Mouse (Mus musculus): ENCODE measurements around the gene D17H6S53E. TPM values are rescaled to one million over a fixed set of nuclear protein-coding genes. Genes with fewer than 3 reads are reported as not detected.

Gene D17H6S53E
- polyA plus RNA-seq, 1 experiment from 2014 or later, result 14.4 TPM

- WGBS, result 84% methylated on average over 7 of the region's 7 CpGs
- no peak for TF ChIP-seq EP300 (optimal IDR thresholded peaks at IDR 0.05)
- TF ChIP-seq CTCF (IDR thresholded peaks at IDR 0.05; ENCODE audit: low read depth), result no peak
- no peaks in the 10 kb centered on the region for H3K9me3 ChIP-seq (ENCODE audit: control insufficient read depth, low read length)
- DNase-seq (ENCODE audit: low spot score) (no peak), ATAC-seq (ENCODE audit: low FRiP score, low TSS enrichment) (no peak)
- no peaks in the 10 kb centered on the region for H3K27me3 ChIP-seq (ENCODE audit: control insufficient read depth, insufficient read depth, low read length)
- no peaks in the 10 kb centered on the region for H3K36me3 ChIP-seq (ENCODE audit: control insufficient read depth, insufficient read depth, low read length)
- H3K4me2 ChIP-seq (replicated peaks; ENCODE audit: low read depth), result no peak overlapping the region
- peaks cover 5% of the 10 kb centered on the region for H3K4me1 ChIP-seq (replicated peaks; ENCODE audit: control insufficient read depth, insufficient read depth)
- no peak overlapping the region for H3K9ac ChIP-seq (ENCODE audit: low read length)
- no peak overlapping the region for H3K27ac ChIP-seq (replicated peaks)
- H3K4me3 ChIP-seq (ENCODE audit: low read depth, low read length), result no peak overlapping the region
Measured at GRCm38 (mm10) chr17:35167794-35168193, 41.6 kb downstream of the D17H6S53E start.

DNA sequence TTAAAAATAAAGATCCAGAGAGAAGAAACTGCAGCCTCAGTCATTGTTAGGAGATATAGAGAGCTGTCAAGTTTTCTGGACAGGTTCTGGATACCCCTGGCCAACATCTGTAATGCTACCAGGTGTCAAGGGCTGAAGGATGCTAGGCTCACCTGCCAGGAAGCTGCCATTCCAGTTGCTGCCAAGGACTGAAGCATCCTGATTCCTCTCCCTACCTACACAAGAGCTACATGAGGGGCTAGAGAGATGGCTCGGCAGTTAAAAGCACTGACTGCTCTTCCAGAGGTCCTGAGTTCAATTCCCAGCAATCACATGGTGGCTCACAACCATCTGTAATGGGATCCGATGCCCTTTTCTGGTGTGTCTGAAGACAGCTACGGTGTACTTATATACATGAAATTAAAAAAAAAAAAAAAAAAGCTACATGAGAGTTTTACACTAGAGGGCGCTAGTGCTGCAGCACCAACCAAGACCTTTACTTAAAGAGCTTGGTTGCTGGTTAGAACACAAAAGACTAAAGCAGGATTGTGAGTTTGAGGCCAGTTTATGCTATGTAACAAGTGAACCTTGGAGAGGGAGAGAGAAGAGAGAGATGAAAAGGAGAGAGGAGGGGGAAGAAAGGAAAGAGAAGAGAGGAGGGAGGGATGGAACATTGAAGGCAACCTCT, 42.5 kb downstream of the D17H6S53E start:
- no peak for DNase-seq (ENCODE audit: low spot score)
- H3K27ac ChIP-seq (replicated peaks), result no peak overlapping the region
- WGBS, result 14% methylated on average over 4 of the region's 4 CpGs

GRCm38 (mm10) chr17:35172445-35173234, 46.5 kb downstream of the D17H6S53E start:
- Histone ChIP-seq H3K4me1 (replicated peaks; ENCODE audit: control insufficient read depth, insufficient read depth) (no peaks in the 10 kb centered on the region), H3K4me2 (replicated peaks; ENCODE audit: low read depth) (no peak overlapping the region), H3K9ac (ENCODE audit: low read length) (peak overlapping the region; percentile 41; the same call in 1 of the 2 replicates), H3K36me3 (ENCODE audit: control insufficient read depth, insufficient read depth, low read length) (no peaks in the 10 kb centered on the region), H3K9me3 (ENCODE audit: control insufficient read depth, low read length) (no peaks in the 10 kb centered on the region), H3K4me3 (ENCODE audit: low read depth, low read length) (no peak overlapping the region), H3K27me3 (ENCODE audit: control insufficient read depth, insufficient read depth, low read length) (no peaks in the 10 kb centered on the region), H3K27ac (replicated peaks) (no peak overlapping the region)
- no peak for DNase-seq (ENCODE audit: low spot score)
- WGBS, result 64% methylated on average over 11 of the region's 11 CpGs
- ATAC-seq (ENCODE audit: low FRiP score, low TSS enrichment), result no peak
- TF ChIP-seq EP300 (optimal IDR thresholded peaks at IDR 0.05), result no peak
- TF ChIP-seq CTCF (IDR thresholded peaks at IDR 0.05; ENCODE audit: low read depth), result no peak

More for the DNA sequence above, 42.5 kb downstream of the D17H6S53E start:
- H3K4me1 ChIP-seq (replicated peaks; ENCODE audit: control insufficient read depth, insufficient read depth), result peaks cover 3% of the 10 kb centered on the region; the same call in 1 of the 2 replicates
- no peaks in the 10 kb centered on the region for H3K9me3 ChIP-seq (ENCODE audit: control insufficient read depth, low read length)
- ATAC-seq (ENCODE audit: low FRiP score, low TSS enrichment), result no peak
- H3K36me3 ChIP-seq (ENCODE audit: control insufficient read depth, insufficient read depth, low read length), result no peaks in the 10 kb centered on the region
- TF ChIP-seq CTCF (IDR thresholded peaks at IDR 0.05; ENCODE audit: low read depth) (peak; percentile 80), EP300 (optimal IDR thresholded peaks at IDR 0.05) (no peak)
- no peak overlapping the region for H3K9ac ChIP-seq (ENCODE audit: low read length)
- no peak overlapping the region for H3K4me2 ChIP-seq (replicated peaks; ENCODE audit: low read depth)
- no peak overlapping the region for H3K4me3 ChIP-seq (ENCODE audit: low read depth, low read length)
- no peaks in the 10 kb centered on the region for H3K27me3 ChIP-seq (ENCODE audit: control insufficient read depth, insufficient read depth, low read length)

- Histone ChIP-seq H3K36me3 (ENCODE audit: control insufficient read depth, insufficient read depth, low read length) (no peaks in the 10 kb centered on the region), H3K27me3 (ENCODE audit: control insufficient read depth, insufficient read depth, low read length) (no peaks in the 10 kb centered on the region), H3K9me3 (ENCODE audit: control insufficient read depth, low read length) (no peaks in the 10 kb centered on the region), H3K4me2 (replicated peaks; ENCODE audit: low read depth) (no peak overlapping the region), H3K4me1 (replicated peaks; ENCODE audit: control insufficient read depth, insufficient read depth) (no peaks in the 10 kb centered on the region), H3K4me3 (ENCODE audit: low read depth, low read length) (no peak overlapping the region), H3K27ac (replicated peaks) (no peak overlapping the region; the same call in 1 of the 2 replicates), H3K9ac (ENCODE audit: low read length) (0 out of 2 replicates have a peak overlapping the region, but pooled peaks have one; percentile 41)
- DNase-seq (ENCODE audit: low spot score), result no peak
- WGBS, result 77% methylated on average over 3 of the region's 3 CpGs
- no peak for ATAC-seq (ENCODE audit: low FRiP score, low TSS enrichment)
- TF ChIP-seq EP300 (optimal IDR thresholded peaks at IDR 0.05) (no peak), CTCF (IDR thresholded peaks at IDR 0.05; ENCODE audit: low read depth) (no peak)
Measured at GRCm38 (mm10) chr17:35173329-35173728, 47.2 kb downstream of the D17H6S53E start.

- Histone ChIP-seq H3K4me2 (replicated peaks; ENCODE audit: low read depth) (no peak overlapping the region), H3K9me3 (ENCODE audit: control insufficient read depth, low read length) (no peaks in the 10 kb centered on the region), H3K27ac (replicated peaks) (no peak overlapping the region), H3K4me3 (ENCODE audit: low read depth, low read length) (no peak overlapping the region), H3K9ac (ENCODE audit: low read length) (no peak overlapping the region), H3K36me3 (ENCODE audit: control insufficient read depth, insufficient read depth, low read length) (no peaks in the 10 kb centered on the region), H3K27me3 (ENCODE audit: control insufficient read depth, insufficient read depth, low read length) (no peaks in the 10 kb centered on the region), H3K4me1 (replicated peaks; ENCODE audit: control insufficient read depth, insufficient read depth) (no peaks in the 10 kb centered on the region)
- ATAC-seq (ENCODE audit: low FRiP score, low TSS enrichment) (no peak), DNase-seq (ENCODE audit: low spot score) (no peak)
- no peak for TF ChIP-seq CTCF (IDR thresholded peaks at IDR 0.05; ENCODE audit: low read depth)
- TF ChIP-seq EP300 (optimal IDR thresholded peaks at IDR 0.05), result no peak
- WGBS, result 66% methylated on average over 8 of the region's 8 CpGs
Measured at GRCm38 (mm10) chr17:35174201-35174977, 48.2 kb downstream of the D17H6S53E start.

Data from stomach, postnatal 0 days (tissue).